Mouse (Mus musculus): ENCODE measurements around the gene Tipin. TPM values are rescaled to one million over a fixed set of nuclear protein-coding genes. Genes with fewer than 3 reads are reported as not detected.
A peak's percentile ranks its signal among the peaks of the same experiment; 100 is the strongest.

Tipin gene
- polyA plus RNA-seq, 1 experiment from 2014 or later: 306 TPM

DNA sequence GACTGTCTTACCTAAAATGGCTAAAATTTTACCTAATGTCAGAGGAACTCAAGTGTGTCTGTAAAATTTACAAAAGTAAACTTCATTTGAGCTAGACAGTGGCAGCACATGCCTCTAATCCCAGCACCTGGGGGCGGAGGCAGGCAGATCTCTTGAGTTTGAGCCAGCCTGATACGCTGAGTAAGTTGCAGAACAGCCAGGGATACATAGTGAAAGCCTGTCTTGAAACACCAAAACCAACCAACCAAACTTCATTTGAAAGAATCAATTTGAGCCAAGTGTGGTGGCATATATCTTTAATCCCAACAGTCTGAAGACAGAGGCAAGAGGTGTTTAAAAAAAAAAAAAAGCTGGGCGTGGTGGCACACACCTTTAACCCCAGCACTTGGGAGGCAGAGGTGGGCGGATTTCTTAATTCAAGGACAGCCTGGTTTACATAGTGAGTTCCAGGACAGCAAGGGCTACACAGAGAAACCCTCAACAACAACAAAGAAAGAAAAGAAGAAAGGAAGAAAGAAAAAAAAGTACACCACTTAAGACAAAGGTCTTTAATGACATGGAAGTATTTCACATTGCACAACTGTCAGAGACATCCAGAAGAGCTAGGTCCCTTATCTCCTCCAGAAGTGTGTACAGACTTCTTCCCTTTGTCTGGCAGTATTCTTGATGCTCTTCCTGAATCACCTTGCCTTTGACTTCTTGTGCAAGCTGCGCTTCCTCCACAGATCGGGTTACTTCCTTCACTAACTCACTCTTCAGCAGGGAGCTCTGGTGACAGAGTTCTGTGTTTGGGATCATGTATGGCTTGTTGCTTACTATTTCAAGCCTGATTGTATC lies 25.3 kb downstream of the Tipin start:
- no peaks in the 10 kb centered on the region for H3K36me3 ChIP-seq (replicated peaks; ENCODE audit: control insufficient read depth, insufficient read depth, low read depth, low read length)
- no peak for DNase-seq (ENCODE audit: low spot score)

DNA sequence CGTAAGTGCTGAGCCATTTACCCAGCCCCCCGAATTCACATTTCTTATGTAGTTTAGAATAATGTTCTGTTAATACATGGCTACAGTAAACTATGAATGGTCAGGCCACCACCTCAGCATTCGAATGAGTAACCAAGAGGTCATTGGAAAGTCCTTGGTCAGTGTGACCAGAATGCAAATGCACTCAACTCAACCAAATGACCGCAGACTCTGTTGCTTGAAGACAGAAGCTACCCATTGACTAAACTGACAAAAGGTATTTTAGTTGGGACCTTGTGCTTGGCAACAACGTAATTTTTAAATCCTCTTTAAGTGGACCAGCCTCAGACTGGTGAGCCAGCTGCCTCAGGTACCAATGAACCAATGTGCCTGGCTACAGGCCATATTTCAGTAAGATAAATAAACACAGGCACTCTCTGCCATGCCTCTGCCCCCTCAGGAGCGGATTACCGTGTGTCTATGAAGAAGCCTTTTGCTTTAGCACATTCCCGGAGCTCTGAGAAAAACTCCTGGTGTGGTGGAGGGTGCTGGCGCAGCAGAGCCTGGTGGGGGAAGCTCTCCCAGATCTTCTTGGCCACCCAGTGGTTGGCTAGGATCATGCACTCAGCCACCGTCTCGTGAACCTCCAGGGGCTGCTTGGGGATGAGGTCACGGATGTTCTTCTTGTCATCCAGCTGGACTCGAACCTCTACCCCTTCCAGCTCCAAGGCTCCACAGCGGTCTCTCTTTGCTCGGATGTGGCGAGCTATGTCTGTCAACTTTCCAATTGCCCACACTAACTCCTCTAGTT lies 29.8 kb downstream of the Tipin start:
- DNase-seq (ENCODE audit: low spot score) (peak; percentile 3), ATAC-seq (replicated peaks; ENCODE audit: insufficient number of reproducible peaks, low FRiP score, low TSS enrichment, low read depth) (no peak)
- Histone ChIP-seq H3K27me3 (ENCODE audit: control insufficient read depth, insufficient read depth, low read length) (no peaks in the 10 kb centered on the region), H3K4me3 (ENCODE audit: low read depth, low read length) (no peak overlapping the region), H3K36me3 (replicated peaks; ENCODE audit: control insufficient read depth, insufficient read depth, low read depth, low read length) (no peaks in the 10 kb centered on the region), H3K4me2 (ENCODE audit: low read depth, low read length) (no peak overlapping the region), H3K9me3 (replicated peaks; ENCODE audit: control insufficient read depth, low read length) (no peaks in the 10 kb centered on the region), H3K4me1 (ENCODE audit: control insufficient read depth, insufficient read depth, low read length) (no peaks in the 10 kb centered on the region), H3K9ac (replicated peaks; ENCODE audit: low read length) (no peak overlapping the region), H3K27ac (replicated peaks; ENCODE audit: low read depth, low read length) (no peak overlapping the region)
- WGBS: 77% methylated on average over 16 of the region's 16 CpGs

More for the DNA sequence above, 25.3 kb downstream of the Tipin start:
- Histone ChIP-seq H3K9ac (replicated peaks; ENCODE audit: low read length) (no peak overlapping the region), H3K27me3 (ENCODE audit: control insufficient read depth, insufficient read depth, low read length) (no peaks in the 10 kb centered on the region), H3K4me3 (ENCODE audit: low read depth, low read length) (no peak overlapping the region), H3K4me1 (ENCODE audit: control insufficient read depth, insufficient read depth, low read length) (no peaks in the 10 kb centered on the region), H3K9me3 (replicated peaks; ENCODE audit: control insufficient read depth, low read length) (no peaks in the 10 kb centered on the region), H3K4me2 (ENCODE audit: low read depth, low read length) (no peak overlapping the region), H3K27ac (replicated peaks; ENCODE audit: low read depth, low read length) (no peak overlapping the region)
- WGBS: 84% methylated on average over 6 of the region's 6 CpGs
- no peak for ATAC-seq (replicated peaks; ENCODE audit: insufficient number of reproducible peaks, low FRiP score, low TSS enrichment, low read depth)

DNA sequence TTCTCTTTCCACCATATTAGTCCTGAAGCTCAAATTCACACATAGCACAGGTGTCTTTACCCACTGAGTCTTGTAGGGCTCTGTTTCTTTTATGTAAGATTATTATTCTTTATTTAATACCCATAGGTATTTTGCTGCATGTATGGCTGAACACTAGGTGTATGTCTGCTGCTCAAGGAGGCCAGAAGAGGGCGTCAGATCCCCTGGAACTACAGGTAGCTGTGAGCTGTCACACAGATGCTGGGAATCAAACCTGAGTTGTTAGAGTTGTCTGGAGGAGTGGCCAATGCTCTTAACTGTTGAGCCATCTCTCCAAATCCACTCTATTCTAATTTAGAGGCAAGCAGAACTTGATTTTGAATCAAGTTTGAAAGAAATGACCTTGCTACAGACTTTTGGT lies 30.7 kb downstream of the Tipin start:
- Histone ChIP-seq H3K27me3 (ENCODE audit: control insufficient read depth, insufficient read depth, low read length) (no peaks in the 10 kb centered on the region), H3K4me2 (ENCODE audit: low read depth, low read length) (no peak overlapping the region), H3K4me3 (ENCODE audit: low read depth, low read length) (no peak overlapping the region), H3K9ac (replicated peaks; ENCODE audit: low read length) (no peak overlapping the region), H3K4me1 (ENCODE audit: control insufficient read depth, insufficient read depth, low read length) (no peaks in the 10 kb centered on the region), H3K36me3 (replicated peaks; ENCODE audit: control insufficient read depth, insufficient read depth, low read depth, low read length) (no peaks in the 10 kb centered on the region), H3K9me3 (replicated peaks; ENCODE audit: control insufficient read depth, low read length) (no peaks in the 10 kb centered on the region), H3K27ac (replicated peaks; ENCODE audit: low read depth, low read length) (no peak overlapping the region)
- ATAC-seq (replicated peaks; ENCODE audit: insufficient number of reproducible peaks, low FRiP score, low TSS enrichment, low read depth) (no peak), DNase-seq (ENCODE audit: low spot score) (no peak)
- WGBS: 32% methylated on average over 1 of the region's 1 CpGs

DNA sequence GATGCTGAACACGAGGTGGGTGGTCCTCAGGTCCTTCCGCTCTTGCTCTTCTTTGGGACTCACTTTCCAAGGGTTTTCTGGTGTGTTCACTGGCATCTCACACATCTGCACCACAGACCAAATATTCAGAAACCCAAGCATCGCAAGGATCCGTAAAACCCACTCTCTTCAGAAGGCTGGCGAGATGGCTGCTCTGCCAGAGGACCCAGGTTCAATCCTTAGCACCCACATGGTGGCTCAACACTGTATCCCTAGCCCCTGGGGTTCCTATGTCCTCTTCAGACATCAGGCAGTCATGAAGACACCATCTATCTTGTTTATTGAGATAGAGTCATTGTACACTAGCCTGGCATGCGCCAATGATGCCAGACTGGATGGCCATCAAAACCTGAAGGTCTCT lies 33.3 kb downstream of the Tipin start:
- H3K27ac ChIP-seq (replicated peaks; ENCODE audit: low read depth, low read length): no peak overlapping the region
- H3K9me3 ChIP-seq (replicated peaks; ENCODE audit: control insufficient read depth, low read length): no peaks in the 10 kb centered on the region
- ATAC-seq (replicated peaks; ENCODE audit: insufficient number of reproducible peaks, low FRiP score, low TSS enrichment, low read depth): no peak
- H3K4me2 ChIP-seq (ENCODE audit: low read depth, low read length): no peak overlapping the region
- no peak overlapping the region for H3K9ac ChIP-seq (replicated peaks; ENCODE audit: low read length)
- no peaks in the 10 kb centered on the region for H3K27me3 ChIP-seq (ENCODE audit: control insufficient read depth, insufficient read depth, low read length)
- no peaks in the 10 kb centered on the region; the same call in 1 of the 2 replicates for H3K36me3 ChIP-seq (replicated peaks; ENCODE audit: control insufficient read depth, insufficient read depth, low read depth, low read length)
- WGBS: 94% methylated on average over 6 of the region's 6 CpGs
- no peaks in the 10 kb centered on the region for H3K4me1 ChIP-seq (ENCODE audit: control insufficient read depth, insufficient read depth, low read length)
- DNase-seq (ENCODE audit: low spot score): no peak
- no peak overlapping the region for H3K4me3 ChIP-seq (ENCODE audit: low read depth, low read length)

DNA sequence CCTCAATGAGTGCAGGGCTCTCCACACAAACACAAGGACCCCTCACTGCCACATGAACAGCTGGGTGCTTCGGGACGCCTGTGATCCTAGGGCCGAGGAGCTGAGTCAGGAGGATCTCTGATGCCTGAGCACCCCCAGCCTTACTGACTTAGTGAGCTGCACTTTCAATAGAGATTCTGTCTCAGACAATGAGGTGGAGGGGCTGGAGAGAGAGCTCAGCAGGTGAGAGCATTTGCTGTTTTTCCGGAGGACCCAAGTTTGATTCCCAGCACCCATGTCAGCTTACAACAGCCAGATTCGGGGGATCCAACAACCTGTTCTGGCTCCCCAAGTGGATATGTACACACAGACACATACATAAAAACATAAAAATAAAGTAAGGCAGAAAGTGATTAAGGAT lies 35.6 kb downstream of the Tipin start:
- H3K36me3 ChIP-seq (replicated peaks; ENCODE audit: control insufficient read depth, insufficient read depth, low read depth, low read length): peaks cover 2% of the 10 kb centered on the region; the same call in 1 of the 2 replicates
- no peak overlapping the region for H3K9ac ChIP-seq (replicated peaks; ENCODE audit: low read length)
- DNase-seq (ENCODE audit: low spot score) (no peak), ATAC-seq (replicated peaks; ENCODE audit: insufficient number of reproducible peaks, low FRiP score, low TSS enrichment, low read depth) (no peak)
- no peaks in the 10 kb centered on the region for H3K27me3 ChIP-seq (ENCODE audit: control insufficient read depth, insufficient read depth, low read length)
- no peak overlapping the region for H3K27ac ChIP-seq (replicated peaks; ENCODE audit: low read depth, low read length)
- no peaks in the 10 kb centered on the region for H3K4me1 ChIP-seq (ENCODE audit: control insufficient read depth, insufficient read depth, low read length)
- no peak overlapping the region for H3K4me2 ChIP-seq (ENCODE audit: low read depth, low read length)
- WGBS: 98% methylated on average over 5 of the region's 5 CpGs
- H3K9me3 ChIP-seq (replicated peaks; ENCODE audit: control insufficient read depth, low read length): no peaks in the 10 kb centered on the region
- no peak overlapping the region for H3K4me3 ChIP-seq (ENCODE audit: low read depth, low read length)

DNA sequence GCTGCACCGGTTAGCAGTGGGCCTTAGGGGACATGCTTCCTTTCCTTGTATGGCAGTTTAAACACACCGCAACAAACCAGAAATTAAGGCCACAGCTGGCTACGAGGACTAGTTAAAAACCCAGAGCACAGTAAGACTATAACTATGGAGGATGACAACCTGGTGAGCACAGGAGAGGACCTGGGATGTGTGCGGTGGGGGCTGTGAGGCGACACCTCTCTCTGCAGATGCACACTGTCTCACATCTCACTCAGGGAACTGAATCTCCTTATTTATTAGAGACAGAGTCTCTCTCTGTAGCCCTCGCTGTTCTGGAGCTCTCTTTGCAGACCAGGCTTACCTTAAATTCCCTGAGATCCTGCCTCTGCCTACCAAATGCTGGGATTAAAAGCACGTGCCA lies 42.6 kb downstream of the Tipin start:
- Histone ChIP-seq H3K27me3 (ENCODE audit: control insufficient read depth, insufficient read depth, low read length) (no peaks in the 10 kb centered on the region), H3K4me3 (ENCODE audit: low read depth, low read length) (no peak overlapping the region), H3K9me3 (replicated peaks; ENCODE audit: control insufficient read depth, low read length) (no peaks in the 10 kb centered on the region), H3K9ac (replicated peaks; ENCODE audit: low read length) (no peak overlapping the region), H3K27ac (replicated peaks; ENCODE audit: low read depth, low read length) (no peak overlapping the region), H3K4me1 (ENCODE audit: control insufficient read depth, insufficient read depth, low read length) (no peaks in the 10 kb centered on the region), H3K4me2 (ENCODE audit: low read depth, low read length) (no peak overlapping the region), H3K36me3 (replicated peaks; ENCODE audit: control insufficient read depth, insufficient read depth, low read depth, low read length) (peaks cover 2% of the 10 kb centered on the region; the same call in 1 of the 2 replicates)
- DNase-seq (ENCODE audit: low spot score): no peak
- no peak for ATAC-seq (replicated peaks; ENCODE audit: insufficient number of reproducible peaks, low FRiP score, low TSS enrichment, low read depth)
- WGBS: 89% methylated on average over 7 of the region's 7 CpGs

DNA sequence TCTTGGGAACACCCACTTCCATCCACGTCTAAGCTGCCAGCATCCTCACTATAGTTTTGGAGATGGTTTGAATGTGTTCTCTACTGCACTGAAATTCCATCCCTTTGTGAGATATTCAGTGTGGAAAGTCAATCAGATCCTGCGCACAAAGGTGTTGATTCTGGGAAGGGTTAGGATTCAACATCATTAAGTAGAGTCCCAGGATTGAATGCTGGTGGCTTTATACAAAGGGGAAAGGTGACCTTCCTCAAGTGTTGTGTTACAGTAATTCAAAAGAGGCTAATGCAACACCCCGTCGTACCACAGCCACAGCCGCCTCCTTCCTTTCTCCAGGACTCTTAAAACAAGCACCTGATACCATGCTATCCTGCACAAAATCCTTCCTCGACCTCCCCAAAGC lies 54.4 kb downstream of the Tipin start:
- no peak for DNase-seq (ENCODE audit: low spot score)
- H3K36me3 ChIP-seq (replicated peaks; ENCODE audit: control insufficient read depth, insufficient read depth, low read depth, low read length): no peaks in the 10 kb centered on the region
- WGBS: 80% methylated on average over 6 of the region's 6 CpGs

DNA sequence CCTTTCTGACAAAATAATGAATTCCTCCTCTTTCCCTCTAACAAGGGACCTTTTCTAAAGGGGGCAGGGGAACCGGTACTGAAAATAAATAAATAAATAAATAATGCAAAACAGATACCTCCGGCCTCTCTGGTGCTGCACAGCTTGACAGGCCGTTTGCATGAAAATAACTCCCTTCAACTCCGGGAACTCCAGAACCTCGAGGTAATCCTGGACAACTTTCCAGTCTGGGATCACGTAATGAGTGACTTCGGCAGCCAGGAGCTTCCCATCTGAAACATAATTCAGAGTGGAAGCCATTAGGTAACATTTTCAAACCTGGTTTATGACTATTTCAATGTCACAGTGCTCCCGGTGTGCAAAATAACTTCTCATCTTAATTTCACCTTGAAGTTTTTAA lies 58.0 kb downstream of the Tipin start:
- Histone ChIP-seq H3K4me1 (ENCODE audit: control insufficient read depth, insufficient read depth, low read length) (no peaks in the 10 kb centered on the region), H3K9me3 (replicated peaks; ENCODE audit: control insufficient read depth, low read length) (no peaks in the 10 kb centered on the region), H3K4me2 (ENCODE audit: low read depth, low read length) (no peak overlapping the region), H3K27me3 (ENCODE audit: control insufficient read depth, insufficient read depth, low read length) (no peaks in the 10 kb centered on the region), H3K36me3 (replicated peaks; ENCODE audit: control insufficient read depth, insufficient read depth, low read depth, low read length) (no peaks in the 10 kb centered on the region), H3K9ac (replicated peaks; ENCODE audit: low read length) (no peak overlapping the region), H3K27ac (replicated peaks; ENCODE audit: low read depth, low read length) (no peak overlapping the region), H3K4me3 (ENCODE audit: low read depth, low read length) (no peak overlapping the region)
- ATAC-seq (replicated peaks; ENCODE audit: insufficient number of reproducible peaks, low FRiP score, low TSS enrichment, low read depth): no peak
- 31% methylated on average over 8 of the region's 8 CpGs for WGBS
- peak; percentile 24 for DNase-seq (ENCODE audit: low spot score)

More for the DNA sequence above, 54.4 kb downstream of the Tipin start:
- no peak overlapping the region for H3K9ac ChIP-seq (replicated peaks; ENCODE audit: low read length)
- H3K9me3 ChIP-seq (replicated peaks; ENCODE audit: control insufficient read depth, low read length): no peaks in the 10 kb centered on the region
- ATAC-seq (replicated peaks; ENCODE audit: insufficient number of reproducible peaks, low FRiP score, low TSS enrichment, low read depth): no peak
- H3K4me1 ChIP-seq (ENCODE audit: control insufficient read depth, insufficient read depth, low read length): no peaks in the 10 kb centered on the region
- H3K27ac ChIP-seq (replicated peaks; ENCODE audit: low read depth, low read length): no peak overlapping the region
- H3K4me3 ChIP-seq (ENCODE audit: low read depth, low read length): no peak overlapping the region
- H3K27me3 ChIP-seq (ENCODE audit: control insufficient read depth, insufficient read depth, low read length): no peaks in the 10 kb centered on the region
- no peak overlapping the region for H3K4me2 ChIP-seq (ENCODE audit: low read depth, low read length)

Measured in embryonic facial prominence, embryonic 11.5 days (tissue).